Mouse (Mus musculus) CH12.LX (cell line): ENCODE results near the gene Tbl1xr1.

ENCODE experiments used
- CTCF ChIP-seq, 2 experiments: IDR thresholded peaks in 1 of 2; conservative IDR thresholded peaks in 1 of 2; 2 replicates each; pipeline ENCODE4 v1.5.1; 2011 to 2012; ENCODE audit warnings: low read depth in 2 of 2, low read length in 2 of 2, improper control_type of control experiment in 1 of 2, inconsistent platforms in 1 of 2, mild to moderate bottlenecking in 1 of 2, moderate library complexity in 1 of 2
- MAX ChIP-seq: IDR thresholded peaks from 2 replicates; pipeline ENCODE4 v1.6.1; 2011; ENCODE audit warnings: low read length, improper control_type of control experiment
- POLR2A ChIP-seq: IDR thresholded peaks from 2 replicates; pipeline ENCODE4 v1.6.1; 2011; ENCODE audit warnings: low read depth, mild to moderate bottlenecking, improper control_type of control experiment, low read length
- UBTF ChIP-seq: IDR thresholded peaks from 2 replicates; pipeline ENCODE4 v1.6.1; 2012; ENCODE audit warnings: low read depth, mild to moderate bottlenecking, inconsistent platforms, low read length, improper control_type of control experiment, moderate library complexity
- USF1 ChIP-seq: IDR thresholded peaks from 2 replicates; pipeline ENCODE4 v1.6.1; 2014; ENCODE audit warnings: low read depth, mild to moderate bottlenecking, inconsistent platforms, low read length, improper control_type of control experiment

DNA sequence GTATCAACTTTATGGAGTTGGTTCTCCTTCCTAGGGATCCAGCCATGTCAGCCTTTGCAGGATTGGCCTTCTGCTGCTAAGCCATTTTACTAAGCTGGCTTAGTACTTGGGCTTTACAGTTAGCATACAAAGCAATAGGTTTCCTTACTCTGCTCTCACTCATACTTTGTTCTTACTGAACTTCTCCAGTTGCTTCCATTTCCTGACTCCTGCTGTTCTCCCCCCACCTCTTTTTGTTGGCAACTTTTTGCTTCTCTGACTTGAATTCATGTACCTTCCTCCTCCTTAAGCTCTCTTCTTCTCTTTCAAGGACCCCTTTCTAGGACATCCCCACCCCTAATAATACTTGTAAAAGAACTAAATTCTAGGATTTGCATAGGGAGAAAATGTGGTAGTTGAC, 31.6 kb downstream of the Tbl1xr1 start:
- no peak for TF ChIP-seq POLR2A
- no peak for TF ChIP-seq USF1
- TF ChIP-seq CTCF (conservative IDR thresholded peaks at IDR 0.05 in 1 of 2, IDR thresholded peaks at IDR 0.05 in 1 of 2; ENCODE audit: low read depth in 2 of 2, low read length in 2 of 2), result no peak
- no peak for TF ChIP-seq UBTF
- TF ChIP-seq MAX, result no peak
